Mouse (Mus musculus): ENCODE results near the gene Gemin7. TPM values are rescaled to one million over a fixed set of nuclear protein-coding genes. Genes with fewer than 3 reads are reported as not detected.

The Gemin7 gene
- polyA plus RNA-seq, 1 experiment: 69.0 TPM

DNA sequence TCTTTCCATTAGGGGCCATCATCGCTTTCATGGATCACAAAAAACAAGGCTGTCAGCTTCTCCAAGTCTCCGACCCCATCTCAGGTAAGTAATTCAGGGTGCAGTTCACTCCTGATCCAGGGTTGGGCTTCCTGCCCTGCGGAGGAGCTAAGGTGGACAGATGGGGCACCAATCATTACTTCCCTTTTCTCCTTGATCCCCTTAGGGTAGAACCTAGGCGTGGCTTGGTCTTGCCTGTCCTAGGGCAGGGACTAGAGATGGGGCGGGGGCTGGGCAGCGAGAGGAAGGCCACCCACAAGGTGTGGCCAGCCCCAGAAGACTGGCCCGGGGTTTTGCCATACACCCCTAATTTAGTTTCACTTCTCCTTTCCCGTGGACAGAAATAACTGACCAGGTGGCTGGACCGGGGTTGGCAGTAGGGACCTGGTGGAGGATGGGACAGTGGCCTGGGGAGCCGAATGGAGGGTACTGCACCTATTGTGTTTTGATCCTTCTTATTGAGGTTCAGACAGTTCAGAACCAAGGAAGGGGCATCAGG is 551 bp upstream of the Gemin7 start:
- no peak for DNase-seq (ENCODE audit: low spot score)

DNA sequence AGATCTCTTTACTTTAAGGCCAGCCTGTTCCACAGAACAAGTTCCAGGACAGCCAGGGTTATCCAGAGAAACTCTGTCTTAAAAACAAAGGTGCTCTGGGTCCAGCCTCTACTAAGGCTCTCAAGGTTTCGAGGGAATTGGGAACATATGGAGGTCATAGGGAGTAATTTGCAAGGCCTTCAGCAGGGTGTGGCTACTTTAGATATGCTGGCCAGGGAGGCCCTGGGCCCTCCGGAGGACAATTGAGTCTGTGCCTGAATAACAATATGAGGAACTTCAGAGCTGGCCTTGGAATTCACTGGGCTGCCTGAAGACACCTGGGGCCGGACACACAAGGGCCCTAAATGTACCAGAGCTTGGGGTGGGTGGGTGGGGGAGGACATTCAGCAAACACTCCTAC is 1.8 kb downstream of the Gemin7 start:
- no peak for DNase-seq (ENCODE audit: low spot score)

DNA sequence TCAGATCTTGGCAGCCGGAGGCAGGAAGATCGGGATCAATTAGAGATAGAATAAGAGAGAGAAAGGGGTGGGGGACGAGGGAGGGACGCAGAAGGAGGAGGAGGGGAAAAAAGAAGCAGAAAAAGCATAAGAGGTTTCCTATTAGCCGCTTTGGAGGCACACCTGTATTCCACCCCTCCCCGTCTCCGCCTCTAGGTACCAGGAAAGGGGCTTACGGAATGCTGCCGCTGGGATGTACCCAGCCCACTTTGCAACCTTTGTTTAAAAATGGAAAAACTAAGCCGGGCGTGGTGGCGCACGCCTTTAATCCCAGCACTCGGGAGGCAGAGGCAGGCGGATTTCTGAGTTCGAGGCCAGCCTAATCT is 3.6 kb downstream of the Gemin7 start:
- DNase-seq (ENCODE audit: low spot score): no peak

DNA sequence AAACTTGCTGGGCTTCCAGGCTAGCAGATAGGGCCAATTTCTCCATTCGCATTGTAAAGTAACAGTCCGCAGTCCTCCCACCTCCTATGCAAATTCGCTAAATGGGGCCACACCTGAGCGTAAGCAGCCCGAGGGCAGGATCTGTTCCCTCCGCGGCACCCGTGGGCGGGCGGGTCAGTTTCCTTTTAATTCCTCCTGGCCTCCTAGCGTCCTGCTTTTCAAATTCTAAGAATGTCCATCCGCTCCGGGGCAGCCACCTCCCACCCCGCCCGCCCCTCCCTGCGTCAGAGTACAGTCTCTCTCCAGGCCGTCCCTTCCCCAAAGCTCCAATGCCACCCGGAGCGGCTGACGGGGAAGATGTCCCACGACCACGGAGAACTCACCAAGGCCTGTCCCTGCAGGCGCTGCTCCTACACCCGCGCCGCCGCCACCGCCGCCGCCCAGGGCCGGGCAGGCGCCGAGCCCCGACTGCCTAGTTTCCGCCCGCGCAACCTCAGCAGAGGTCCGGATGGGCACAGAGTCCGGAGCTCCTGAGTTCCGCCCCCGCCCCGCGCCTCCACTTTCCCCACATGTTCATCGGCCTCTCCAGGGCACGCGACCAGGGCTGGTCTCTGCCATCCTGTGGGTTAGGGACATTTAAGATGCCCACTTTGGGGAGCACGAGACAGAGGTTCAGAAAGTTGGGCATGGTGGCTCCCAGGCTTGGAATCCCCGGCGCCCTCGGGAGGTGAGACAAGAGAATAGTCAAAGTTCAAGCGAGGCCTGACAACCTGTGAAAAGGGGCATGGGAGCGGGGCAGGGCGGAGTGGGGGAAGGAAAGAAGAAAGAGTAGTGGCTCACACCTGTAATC is 4.2 kb downstream of the Gemin7 start:
- peak; percentile 86 for DNase-seq (ENCODE audit: low spot score)

DNA sequence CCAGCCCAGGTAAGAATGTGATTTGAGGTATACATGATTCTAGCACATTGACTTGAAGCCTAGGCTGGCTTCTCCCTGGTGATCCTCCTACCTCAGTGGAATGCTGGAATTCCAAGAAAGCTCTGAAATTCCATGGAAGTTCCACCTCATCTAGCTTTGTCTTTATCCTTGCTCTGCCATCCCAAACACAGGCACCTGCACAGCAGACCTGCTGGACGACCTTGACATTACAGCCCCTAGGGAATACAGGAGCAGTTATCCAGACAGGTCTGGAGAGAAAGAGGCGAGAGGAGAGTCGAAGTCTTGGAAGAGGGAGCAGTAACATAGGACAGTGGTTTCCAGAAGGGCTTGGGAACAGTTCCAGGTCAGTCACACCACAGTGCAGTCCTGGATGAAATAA is 7.7 kb downstream of the Gemin7 start:
- DNase-seq (ENCODE audit: low spot score): no peak

DNA sequence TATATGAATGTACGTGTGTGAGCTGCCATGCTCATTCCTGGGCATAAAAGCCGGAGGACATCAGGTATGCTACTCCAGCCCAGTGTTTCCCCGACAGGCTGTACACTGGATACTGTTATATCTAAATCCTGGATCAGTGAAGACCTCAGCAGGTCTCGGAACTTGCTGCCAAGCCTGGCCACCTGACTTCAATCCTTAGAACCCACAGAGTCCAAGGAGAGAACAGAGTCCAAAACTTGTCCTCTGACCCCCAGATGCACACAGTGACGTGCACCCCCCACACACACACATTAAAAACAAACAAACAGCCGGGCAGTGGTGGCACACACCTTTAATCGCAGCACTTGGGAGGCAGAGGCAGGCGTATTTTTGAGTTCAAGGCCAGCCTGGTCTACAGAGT is 10.0 kb downstream of the Gemin7 start:
- DNase-seq (ENCODE audit: low spot score): no peak

DNA sequence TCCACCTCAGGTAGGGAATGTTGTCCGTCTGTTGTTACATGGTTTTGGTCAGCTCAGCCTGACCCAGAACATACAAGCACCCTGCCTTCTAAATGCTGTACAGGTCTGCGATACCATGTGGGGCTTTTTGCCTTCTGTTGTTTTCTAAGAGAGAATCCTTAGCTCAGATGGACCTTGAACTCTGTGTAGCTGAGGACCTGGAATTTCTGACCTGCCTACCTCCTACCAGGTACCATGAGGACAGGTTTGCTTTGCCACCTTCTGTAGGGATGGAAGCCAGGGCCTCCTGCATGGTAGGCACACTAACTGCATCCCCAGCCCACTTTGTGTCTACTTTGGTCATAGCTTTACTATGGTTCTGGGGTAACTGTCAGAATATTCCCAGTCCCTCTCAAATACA is 11.6 kb downstream of the Gemin7 start:
- DNase-seq (ENCODE audit: low spot score): no peak

DNA sequence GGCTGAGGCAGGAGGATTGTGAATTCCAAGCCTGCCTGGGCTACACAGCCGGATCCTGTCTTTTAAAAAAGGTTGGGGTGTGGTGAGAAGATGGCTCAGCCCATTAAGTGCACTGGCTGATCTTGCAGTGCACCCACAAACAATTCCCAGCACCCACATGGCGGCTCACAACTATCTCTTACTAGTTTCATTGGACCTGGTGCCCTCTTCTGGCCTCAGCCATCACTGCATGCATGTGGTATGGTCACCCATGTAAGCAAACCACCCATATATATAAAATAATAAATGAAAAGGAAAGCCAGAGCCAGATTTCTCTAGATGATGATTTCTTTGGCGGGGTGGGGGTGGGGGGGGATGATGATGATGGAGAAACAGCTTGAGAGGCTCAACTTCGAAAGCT is 12.9 kb downstream of the Gemin7 start:
- no peak for DNase-seq (ENCODE audit: low spot score)

DNA sequence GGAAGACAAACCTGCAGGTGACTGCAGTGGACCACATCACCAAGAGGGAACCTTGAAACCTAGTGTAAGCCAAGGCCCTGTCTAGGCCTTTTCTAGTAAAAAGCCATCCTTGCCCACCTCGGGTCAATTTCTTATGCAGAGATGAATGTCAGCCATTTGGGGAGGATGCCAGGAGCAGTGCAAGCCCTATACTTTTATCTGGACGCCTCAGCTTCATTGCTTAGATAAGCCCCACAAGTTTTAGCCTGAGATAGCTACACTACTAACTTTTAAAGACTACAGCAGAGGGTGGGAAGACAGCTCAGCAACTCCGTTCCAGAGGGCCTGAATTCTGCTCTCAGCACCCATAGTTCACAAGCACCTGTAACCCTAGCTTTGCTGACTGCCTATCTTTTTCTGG is 13.5 kb downstream of the Gemin7 start:
- no peak for DNase-seq (ENCODE audit: low spot score)

DNA sequence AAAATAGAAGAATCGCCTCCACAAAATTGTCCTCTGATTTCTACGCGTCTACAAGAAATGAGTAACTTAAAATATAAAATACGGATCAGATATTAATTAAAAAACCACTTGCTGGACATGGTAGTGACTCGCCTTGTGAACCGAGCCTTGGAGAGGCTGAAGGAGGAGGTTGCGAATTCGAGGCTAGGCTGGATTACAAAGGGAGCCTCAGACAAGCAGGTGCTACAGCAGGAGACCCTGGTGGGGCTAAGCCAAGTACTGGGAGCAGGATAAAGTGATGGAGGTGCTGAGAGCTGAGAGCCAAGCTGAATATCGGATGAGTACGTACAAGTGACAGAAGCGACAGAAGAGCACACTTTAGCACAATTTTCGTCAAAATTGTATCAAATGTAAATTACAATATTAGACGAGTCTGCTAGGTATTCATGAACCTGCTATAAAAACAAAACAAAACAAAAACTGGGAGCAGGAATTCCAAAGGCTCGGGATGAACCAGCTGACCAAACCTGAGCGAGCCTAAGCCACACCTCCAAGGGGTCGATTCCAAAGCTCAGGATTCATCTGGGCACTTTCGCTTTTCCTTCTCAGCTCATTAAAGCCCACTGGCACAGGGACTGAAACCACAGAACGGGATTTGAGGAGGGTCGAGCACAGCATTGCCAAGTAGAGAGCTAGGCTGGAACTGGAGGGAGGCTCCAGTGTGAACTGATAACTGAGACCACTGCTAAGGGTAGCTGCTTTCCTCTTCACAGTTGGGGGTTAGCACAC is 14.6 kb downstream of the Gemin7 start, which contains the start of gene Ppp1r37:
Gene Ppp1r37 (minus strand): TSS at position 434 of the 768 bp plus-strand sequence.
- DNase-seq (ENCODE audit: low spot score): no peak

DNA sequence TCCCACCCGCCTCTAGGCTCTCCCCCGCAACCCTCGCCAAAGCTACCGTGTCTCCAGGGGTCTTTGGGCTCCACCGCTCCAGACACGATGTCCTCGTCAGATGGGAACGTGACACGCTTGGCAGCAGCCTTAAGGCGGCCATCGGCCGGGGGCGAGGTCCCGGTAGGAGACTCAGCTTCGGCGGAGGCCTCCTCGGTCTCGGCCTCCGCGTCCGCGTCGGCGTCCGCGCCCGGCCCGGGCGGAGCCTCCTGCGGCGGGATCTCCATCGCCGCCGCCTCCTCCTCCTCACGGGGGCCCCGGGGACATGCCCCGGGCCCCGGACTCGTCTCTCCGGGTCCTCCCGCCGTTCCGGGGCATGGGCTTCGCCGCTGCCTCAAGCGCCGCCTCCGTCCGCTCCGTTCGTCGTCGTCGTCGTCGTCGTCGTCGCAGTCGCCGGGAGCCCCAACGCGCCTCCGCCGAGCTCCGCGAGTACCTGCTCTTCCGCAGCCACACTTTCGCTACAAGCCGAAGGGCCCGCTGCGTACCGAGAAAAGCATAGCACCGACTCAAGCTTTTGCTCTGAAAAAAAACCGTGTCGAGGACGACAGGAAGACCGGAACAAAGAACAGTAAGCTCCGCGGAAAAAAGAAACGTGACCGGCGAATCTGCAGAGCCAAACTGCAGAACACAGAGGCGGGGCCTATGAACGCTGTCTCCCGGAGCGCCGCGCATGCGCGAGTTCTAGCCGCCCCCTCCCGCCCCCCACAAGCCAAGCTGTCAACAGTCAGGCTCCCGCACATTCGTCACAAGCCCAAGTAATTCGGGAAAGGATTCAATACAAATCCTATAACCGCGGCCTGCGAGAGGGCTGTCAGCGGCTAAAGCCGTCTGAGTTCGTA is 15.4 kb downstream of the Gemin7 start:
- DNase-seq (ENCODE audit: low spot score): peak; percentile 87

DNA sequence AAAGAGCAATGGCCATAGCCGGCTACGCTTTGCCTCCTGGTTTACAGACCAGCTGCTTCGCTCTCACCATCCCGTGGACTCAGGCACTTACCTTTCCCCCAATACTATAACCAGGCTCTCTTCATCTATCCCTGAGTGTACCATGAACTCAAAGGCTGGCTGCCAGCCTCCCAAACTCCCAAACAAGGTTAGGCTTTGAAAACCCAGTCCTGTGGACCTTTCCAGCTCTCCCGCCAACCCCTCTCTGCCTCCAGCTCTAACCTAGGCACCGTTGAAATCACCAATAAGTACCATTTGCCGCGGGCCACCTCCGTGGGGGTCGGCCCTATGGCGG is 16.0 kb downstream of the Gemin7 start:
- no peak for DNase-seq (ENCODE audit: low spot score)

DNA sequence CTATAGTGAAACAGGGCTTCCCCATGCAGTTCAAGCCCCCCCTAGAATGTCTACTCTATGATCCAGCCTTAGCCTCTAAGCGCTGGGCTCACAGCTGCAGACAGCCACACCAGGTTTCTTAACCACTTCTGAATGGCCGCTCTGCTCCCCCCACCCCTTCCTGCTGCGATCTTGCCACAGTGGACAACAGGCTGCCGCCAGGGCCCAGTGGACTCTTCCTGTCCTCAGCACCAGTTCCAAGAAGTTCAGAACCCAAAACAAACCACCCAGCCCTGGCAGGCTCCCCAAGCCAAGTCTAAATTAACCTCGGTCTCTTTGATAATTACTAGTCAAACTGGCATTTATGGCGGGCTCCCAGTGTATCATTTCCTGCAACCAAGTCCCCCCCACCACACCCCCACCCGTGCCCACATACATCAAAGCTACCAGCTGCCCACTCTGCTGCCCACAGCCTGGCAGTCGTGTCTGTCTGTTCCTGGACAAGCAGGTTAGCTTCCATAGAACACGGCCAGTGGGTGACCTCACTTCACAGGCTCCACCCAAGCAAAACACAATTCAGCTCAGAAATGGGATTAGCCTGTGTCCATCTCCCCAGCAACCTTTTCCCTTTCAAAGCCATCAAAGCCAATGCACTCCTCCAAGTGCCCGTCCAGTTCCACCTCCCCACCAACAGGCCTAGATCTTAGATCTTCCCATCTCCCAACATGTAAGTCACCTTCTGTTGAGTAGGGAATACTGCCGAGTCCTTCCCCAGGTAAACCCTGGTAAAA is 16.7 kb downstream of the Gemin7 start:
- no peak for DNase-seq (ENCODE audit: low spot score)

DNA sequence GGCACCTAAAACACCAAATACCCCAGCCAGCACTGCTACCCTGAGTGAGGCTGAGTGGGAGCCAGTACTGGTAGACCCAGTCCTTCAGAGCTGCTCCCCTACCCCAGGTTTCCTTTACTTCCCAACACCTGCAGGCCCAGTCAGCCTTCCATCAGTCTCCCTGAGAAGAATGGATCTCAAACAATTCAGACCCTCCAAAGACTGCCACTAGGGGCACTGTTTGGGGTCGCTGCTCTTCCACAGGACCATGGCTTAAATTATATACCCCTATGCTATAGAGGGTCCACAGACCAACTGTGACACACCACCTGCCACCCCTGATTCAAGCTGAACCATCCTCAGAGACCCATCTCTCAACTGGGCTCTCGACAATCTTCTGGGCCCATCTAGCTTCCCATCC is 18.4 kb downstream of the Gemin7 start:
- DNase-seq (ENCODE audit: low spot score): no peak

DNA sequence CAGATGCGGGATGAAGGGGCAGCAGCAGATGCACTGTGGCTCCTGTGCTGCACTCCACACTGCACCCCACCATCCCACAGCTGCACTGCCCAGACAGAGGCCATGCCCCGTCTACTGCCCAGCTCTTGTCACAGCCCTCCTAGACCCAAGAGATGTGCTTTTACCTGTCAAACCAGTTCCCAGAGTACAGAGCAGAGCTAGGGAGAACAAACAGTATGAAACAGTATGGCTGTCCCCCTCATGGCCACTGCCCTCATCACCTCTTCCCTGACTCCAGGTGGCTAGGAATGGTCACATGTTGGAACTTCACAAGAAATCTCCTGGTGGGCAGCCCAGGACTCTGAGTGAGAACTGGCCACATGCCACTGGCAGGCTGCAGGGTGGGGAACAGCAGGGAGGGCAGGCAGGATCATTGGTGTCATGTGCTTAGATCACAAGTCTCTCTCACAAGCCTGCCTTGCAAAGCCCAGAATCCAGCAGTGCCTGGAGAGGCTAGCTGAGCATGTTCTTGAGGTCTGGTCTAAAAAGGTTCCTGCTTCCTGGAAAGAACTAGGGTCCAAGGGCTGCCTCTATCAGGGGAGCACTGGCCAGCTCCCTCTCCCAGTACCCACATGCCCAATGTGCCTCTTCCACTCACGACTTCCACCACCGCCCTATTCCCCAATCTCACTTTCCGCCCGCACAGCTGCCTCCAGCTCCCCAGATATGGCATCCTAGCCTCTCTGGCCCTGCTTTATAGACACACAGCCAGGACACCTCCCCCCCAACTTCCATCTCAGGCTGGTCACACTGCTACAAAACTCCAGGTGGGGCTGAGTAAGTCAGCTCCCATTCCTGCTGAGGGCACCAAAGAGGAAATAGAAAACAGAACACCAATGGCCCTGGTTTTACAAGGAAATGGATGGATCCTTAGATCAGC is 19.2 kb downstream of the Gemin7 start:
- DNase-seq (ENCODE audit: low spot score): no peak

DNA sequence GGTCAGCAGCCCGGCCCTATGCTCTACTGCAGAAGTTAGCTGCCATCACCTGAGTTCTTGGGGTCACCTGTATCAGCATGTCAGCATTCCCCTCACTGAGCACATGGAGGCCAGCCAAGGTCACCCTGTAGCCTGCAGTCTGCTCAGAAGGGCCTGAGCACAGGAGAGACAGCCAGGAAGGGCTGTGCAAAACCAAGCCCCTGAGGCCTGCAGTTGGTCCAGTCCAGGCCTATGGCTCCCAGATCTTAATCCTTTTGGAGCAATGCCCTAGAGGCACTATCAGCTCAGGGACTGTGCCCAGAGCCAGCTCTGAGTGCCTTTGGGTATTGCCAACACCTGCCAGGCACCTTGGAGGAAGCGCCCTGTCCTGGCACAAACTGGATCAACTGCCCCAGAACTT is 20.3 kb downstream of the Gemin7 start:
- DNase-seq (ENCODE audit: low spot score): no peak

DNA sequence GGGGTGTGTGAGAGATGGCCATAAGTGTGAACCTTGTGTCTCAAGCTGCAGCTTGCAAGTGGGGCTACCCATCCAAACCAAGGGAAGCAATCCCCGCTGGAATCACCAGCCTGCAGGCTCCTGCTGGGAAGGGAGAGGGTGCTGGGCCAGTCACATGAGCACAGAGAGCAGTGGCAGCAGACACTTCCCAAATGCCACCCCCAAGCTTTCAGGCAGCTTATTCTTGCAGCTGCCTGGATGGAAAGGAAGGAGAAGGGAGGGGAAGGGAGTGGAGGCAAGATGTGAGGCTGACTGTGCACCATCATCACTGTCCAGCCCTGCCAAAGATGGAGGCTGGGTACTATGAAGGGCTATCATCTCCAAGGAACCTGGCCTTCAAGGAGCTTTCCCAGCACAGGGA is 23.2 kb downstream of the Gemin7 start:
- no peak for DNase-seq (ENCODE audit: low spot score)

DNA sequence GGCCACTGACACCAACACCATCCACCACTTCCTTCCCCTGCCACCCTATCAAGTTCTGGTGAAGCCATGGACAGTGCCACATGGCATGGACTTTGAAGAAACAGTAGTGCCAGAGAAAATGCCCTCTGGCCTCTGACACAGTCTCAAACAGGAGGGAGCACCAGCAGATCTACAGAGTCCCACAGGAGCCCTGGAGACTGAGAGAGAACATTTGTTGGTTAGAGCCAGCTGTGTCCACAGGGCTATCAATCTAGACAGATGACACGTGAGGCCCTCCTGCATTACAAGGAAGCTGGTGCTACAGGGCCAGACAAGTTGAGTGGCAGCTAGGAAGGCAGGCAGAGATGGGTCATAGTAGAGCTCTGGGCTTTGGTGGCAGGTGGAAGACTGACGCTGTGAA is 25.0 kb downstream of the Gemin7 start:
- DNase-seq (ENCODE audit: low spot score): no peak

DNA sequence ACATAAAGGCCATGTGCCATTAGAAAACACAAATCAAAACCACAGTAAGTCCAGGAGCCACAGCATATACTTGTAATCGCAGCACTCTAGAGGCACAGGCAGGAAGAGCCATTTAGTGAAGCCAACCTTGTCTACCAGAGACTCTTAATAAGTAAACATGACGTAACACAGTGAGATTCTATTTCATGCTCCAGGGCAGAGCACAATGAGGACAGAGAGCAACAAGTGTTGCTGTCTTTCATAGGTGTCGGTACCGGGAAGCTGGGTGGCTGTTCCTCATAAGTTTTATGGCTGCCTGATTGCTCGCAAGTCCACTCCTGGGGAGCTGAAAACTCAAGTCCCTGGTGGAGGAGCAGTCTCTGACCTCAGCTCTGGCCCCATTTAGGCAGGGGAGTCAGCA is 25.8 kb downstream of the Gemin7 start:
- no peak for DNase-seq (ENCODE audit: low spot score)

DNA sequence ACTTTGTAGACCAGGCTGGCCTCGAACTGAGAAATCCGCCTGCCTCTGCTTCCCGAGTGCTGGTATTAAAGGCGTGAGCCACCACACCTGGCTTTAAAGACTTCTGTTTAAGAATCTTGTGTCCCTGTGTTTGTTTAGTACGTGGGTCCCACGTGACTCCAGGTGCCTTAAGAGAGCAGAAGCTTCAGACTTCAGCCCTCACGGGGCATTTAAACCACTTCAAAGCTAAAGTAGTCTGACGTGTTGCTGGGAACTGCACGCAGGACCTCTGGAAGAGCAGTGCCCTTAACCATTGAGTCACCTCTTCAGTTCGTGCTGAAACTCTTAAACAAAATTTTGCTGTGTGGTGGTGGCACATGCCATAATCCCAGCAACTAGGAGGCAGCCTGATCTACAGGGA is 28.0 kb downstream of the Gemin7 start:
- DNase-seq (ENCODE audit: low spot score): no peak

Data from urinary bladder, adult 2 months (tissue).